Mouse (Mus musculus) CD4-positive helper T cell, adult 2 months (primary cell): ENCODE data around the gene Slc41a1.

ENCODE experiments used
- DNase-seq: peaks from one replicate; pipeline ENCODE4 v3.0.0-alpha.2; 2012; ENCODE audit warnings: low read depth, missing footprints, low spot score

Gene Slc41a1

DNA sequence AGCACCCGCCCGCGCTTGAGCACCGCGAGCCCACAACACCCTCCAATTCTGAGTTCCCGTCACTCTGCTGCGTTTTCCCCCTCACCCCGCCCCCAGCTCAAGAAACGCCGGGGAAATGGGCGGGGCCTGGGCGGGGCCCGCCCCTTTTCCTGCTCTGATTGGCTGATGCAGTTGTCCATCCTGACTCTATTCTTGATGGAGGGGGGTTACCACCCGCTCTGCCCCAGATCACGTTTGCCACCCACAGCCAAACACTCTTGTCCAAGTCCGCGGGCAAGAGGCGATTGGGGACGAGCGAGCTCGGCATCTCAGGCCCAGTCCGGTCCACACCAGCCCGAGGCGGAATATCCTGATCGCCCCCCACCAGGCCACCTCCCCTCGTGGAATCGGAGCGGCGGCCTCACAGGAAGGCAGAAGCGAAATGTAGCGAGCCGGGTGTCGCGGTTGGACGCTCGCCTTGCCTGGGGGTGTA is 530 bp downstream of the Slc41a1 start:
- DNase-seq = peak; percentile 96

DNA sequence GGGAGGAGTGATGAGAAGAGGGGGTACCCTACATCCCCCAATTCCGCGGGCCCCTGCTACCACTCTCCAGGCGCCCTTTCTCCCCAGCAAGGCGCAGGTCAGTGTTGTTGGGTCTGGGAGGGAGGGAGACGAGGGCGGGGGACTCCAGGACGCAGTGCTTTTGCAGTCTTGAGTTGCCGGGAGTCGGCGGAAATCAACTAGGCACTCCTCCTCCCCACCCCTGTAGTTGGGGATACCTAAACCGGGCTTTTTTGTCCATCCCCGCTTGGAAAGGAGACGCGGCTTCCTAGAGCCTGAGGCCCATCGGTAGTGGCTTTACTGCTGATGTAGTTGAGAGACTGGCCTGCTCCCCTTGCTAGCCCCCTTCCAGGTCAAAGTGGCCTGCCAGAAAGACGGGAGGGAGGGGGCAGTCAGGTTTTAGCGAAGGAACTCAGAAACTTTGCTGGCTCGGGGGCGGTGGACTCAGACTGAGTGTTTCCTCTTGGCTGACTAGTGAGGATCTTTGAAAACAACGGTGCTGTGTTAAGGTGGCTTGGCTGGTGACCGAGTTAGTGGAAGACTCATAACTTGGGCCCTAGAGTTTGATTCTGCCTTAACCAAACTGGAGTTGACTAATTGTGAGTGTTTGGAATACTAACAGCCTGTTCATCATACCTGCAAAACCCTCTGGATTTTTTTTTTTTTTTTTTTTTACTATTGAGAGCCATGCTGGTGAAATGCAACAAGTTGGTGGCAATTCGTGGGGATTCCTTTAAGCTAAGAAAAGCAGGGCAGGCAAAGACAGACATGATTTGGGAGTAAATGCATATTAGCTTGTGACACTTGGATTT is 1.2 kb downstream of the Slc41a1 start:
- no peak for DNase-seq

DNA sequence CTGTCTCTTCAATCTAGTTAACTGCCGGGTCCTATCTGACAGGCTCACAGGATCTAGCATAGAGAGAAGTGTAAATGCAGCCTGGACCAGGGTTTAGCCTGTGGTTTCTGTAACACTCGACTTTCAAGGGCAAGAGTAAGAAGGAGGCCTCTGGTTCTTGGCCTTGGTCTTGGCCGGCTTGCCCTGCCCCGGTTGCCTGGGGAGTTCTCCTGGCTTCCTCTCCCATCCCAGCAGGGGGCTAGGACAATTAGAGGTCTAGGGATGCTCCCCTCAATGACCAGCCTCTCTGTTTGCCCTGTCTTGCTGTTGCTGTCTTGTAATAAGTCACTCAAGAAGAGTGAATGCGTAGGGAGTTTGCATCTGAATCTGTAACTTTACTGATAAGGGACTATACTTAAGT is 2.0 kb downstream of the Slc41a1 start:
- DNase-seq = no peak

DNA sequence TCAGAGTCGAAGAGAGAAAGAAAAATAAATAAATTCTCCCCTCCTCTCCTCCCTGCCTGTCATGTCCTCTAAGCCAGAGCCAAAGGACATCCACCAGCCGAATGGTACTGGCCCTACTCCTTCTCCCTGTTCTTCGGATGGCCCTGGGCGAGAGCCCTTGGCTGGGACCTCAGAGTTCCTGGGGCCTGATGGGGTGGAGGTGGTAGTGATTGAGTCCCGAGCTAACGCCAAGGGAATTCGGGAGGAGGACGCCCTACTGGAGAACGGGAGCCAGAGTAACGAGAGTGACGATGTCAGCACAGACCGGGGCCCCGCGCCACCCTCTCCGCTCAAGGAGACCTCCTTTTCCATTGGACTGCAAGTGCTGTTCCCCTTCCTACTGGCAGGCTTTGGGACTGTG is 3.3 kb downstream of the Slc41a1 start:
- DNase-seq = no peak

DNA sequence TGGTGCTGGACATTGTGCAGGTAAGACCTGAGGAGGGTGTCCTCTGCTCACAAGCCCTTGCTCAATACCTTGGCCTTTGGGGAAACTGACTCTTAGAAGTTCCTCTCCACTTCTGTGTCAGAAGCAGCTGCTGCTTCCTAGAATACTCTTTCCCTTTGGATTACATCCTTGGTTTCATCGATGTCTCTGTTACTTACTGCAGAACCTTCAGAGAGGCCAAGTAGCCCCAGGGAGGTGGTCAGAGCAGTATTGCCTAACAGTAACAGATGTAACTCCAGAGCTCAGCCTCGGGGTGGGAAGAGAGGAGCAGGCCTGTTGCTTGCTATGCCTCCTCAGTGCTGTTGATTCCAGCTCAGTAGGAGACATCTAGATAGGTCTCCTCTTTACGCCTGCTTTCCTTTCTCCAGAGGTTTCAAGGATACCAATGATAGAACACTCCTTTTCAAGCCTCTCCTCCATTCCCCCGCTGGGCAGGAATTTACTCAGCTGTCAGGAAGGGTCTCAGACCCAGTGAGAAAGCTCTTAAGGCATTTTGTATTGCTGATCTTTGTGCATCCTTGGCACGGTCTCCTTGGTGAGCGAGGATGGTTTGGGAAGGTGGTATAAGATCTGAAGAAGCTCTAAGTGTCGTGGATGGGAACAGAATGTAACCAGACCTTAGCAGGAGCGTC is 3.8 kb downstream of the Slc41a1 start:
- DNase-seq = no peak

DNA sequence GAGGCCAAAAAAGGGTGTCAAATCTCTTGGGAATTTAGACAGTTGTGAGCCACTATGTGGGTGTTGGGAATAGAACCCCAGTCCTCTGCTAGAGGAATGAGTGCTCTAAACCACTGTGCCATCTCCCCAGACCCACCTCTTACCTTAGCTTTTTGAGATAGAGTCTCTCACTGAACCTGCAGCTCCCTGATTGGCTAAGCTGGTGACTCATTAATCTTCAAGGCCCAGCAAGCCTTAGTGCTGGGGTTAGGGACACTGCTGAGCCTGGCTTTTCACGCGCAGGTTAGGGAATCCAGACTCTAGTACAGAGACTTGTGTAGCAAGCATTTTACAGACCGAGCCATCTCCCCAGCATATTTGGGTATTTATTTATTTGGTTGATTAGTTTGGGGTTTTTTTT is 9.7 kb downstream of the Slc41a1 start:
- no peak for DNase-seq

DNA sequence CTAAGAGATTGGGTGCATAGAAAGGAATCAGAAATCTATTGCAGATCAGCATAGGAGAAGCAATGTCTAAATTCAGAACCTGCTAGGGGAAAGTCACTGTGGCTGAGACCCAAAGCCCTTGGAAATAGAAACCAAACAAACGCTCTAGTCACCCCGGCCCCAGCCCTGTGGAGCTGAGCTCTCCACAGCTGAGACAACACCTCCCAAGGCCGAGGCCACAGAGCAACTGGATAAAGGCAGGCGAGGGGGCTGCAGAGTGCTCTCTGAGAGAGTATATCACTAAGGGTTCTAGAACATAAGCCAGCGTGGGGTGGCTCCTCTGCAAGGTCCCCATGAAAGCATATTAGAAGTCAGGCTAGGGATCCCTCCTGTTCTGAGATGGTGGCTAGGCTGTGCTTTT is 11.2 kb downstream of the Slc41a1 start:
- no peak for DNase-seq

DNA sequence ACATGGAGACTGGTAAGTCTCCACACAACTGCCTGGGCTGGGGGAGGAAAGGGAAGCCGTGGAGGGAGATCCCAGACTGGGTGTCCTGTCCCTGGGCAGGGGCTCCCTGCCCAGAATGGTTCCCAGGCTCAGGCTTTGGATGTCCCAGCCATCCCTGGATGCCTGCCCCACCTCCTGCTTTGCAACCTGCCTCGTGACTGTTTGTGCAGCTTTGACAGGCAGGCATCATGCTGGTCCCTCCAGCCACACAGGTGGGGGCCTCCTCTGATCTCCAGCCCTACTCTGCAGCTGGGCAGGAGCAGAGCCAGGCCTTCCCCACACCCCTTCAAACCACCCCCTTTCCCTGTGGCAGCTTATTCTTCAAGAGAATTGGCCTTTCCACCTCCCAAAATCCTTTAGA is 12.0 kb downstream of the Slc41a1 start:
- DNase-seq = no peak

DNA sequence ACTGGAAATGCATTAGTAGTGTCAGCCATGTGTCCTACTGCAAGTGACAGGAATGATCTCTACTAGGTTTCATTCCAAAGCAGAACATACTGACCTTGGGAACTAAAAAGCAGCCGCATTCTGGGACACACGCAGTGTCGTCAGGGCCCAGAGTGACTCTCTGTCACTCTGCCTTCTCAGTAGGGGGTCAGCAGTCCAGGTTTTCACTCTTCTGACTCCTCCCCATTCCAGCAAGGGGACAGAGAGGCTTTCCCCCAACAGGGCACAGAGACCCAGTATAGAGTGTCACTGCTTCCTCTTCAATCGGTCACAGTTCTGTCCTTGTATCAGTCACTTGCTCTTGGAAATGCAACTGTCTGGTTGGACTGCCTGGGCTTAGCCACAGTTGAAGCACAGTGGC is 14.9 kb downstream of the Slc41a1 start:
- DNase-seq = no peak

DNA sequence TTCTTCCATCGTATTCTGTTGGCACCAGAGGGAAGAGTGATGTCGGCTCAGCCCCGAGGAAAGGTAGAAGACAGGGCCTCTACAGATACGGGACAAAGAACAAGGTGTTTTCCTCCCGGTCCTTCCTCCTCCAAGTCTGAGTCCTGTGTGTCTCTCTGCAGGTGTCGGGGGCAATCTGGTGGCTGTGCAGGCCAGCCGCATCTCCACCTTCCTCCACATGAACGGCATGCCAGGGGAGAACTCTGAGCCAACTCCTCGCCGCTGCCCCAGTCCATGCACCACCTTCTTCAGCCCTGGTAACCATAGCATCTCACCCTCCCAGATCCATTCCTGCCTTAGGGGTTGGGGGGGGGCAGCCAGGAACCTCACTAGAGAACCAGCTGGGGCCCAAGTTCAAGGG is 16.5 kb downstream of the Slc41a1 start:
- no peak for DNase-seq

DNA sequence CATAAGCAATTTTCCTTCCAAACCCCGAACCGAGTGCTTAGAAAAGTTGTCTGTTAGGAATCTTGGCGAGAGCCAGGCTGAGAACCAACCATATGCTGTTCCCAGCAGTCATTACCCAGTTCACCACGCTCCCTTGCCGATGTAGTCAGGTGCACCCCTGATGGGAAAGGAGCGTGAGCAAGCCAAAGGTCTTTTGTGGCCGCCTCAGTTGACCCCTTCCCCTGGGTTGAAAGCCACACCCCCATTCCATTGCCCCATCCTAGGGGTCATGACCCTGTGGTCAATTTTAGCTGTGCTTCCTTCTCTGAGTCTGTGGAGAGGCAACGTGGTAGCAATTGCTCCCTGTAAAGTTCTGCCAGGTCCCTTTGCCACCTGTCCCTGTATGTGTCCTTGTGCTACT is 17.6 kb downstream of the Slc41a1 start:
- no peak for DNase-seq

DNA sequence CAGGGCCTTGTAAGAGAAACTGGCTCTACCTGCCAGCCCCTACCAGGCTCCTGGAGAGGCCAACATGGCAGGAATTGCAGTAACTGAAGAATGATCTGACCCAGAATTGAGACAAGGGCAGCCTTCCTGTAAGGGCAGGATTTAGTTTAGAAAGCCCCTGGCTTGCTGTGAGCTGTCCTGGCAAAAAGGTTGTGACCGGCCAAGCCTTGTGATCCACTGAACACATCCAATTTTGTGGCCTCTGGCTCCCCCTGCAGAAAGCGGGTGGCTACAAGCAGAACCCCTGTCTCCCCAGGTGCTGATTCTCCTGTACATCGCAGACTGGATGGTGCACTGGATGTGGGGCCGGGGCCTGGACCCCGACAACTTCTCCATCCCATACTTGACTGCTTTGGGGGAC is 19.0 kb downstream of the Slc41a1 start:
- DNase-seq = peak; percentile 43

DNA sequence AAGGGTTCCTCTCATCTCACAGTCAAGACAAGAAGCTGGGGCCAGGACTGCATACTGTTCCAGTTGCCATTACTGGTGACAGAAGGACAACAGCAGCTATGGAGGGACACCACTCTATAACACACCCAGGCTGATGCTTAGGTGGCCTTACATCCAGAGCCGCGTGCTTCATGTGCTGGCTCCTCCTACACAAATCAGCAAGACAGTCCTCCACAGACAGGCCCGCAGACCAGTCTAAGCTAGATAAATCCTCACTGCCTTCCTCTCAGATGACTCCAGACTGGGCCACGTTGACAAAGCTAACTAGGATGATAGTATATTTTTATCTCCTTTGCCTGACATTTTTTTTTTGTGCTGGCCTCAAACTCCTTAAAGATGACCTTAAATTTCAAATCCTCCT is 34.5 kb downstream of the Slc41a1 start:
- DNase-seq = no peak

DNA sequence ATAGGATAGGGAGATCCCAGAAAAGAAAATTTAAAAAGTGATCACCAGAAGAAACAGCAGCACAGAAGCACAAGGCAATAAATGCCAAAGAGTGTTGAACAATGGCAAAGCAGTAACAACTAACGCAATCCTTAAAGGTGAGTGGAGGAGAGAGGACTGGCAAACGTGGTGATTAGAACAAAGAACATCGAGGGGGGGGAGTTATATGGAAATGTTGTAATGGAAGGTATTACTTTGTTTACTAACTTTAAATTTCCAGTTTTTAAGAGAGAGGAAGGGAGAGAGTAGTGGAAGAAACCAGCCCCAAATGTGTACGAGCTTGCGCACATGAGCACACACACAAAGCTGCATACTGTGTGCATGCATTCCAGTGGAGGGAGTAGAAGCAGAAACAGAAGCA is 38.3 kb downstream of the Slc41a1 start:
- DNase-seq = no peak

DNA sequence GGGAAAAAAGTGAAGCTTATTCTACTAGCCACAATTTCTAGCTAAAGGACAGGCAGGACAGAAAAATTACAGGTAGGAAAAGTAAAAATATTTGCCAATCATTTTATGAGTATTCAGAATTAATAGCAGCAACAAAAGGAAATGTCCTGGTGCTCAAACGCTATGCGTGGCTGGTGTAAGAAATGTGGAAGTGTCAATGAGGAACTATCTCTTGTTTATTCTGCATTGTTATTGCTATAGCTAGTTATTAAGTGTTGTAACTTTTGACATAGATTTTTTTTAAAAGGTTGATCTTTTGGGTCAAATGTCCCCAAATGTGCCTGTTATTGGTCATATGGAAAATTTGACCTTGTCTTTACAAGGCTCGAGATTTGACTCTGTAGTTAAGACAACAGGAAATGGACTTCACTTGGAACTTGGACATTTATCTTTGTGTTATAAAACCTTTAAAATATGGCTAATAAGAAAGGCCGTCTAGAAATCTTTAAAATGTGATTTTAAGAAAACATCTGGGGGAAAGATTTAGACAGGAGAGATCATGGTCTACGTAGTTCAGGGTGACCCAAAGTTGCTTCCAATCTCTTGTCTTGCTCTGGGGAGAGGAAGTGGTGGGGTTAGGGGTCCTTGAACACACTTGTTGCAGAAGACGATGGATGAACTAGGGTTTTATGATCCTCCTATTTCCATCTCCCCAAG is 39.2 kb downstream of the Slc41a1 start:
- no peak for DNase-seq

DNA sequence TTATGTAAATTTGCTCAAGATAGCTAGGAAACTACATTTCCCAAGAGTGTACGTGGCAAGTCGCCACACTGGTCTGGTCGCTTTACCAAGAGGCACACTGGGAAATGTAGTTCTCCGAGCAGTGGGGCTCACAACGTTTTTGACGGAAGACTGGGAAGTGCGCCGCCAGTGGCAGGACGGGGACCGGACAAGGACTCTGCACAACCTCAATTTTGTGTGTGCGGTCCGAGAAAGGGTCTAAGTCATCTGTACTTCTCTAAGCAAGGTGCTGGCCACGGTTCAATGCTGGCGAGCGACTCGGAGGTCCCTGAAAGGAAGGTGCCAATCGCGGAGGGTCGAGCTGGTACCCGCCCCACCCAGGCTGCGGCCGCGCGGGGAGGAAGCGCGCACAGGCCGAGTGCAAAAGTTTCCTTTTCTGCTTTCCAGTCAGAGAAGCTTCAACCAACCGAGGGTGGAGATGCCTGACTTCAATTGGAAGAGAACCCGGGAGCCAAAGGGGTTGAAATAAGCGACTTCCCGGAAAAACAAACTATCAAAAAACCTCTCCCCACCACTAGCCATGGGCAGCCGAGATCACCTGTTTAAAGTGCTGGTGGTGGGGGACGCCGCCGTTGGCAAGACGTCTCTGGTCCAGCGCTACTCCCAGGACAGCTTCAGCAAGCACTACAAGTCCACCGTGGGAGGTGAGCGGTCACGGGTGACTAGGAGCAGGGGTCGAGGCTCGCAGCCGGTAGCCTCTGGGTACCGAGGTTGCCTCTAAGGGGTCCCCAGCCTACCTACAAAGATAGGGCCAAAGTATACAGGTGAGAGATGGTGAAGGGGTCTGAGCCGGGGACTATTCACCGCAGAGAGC is 40.0 kb downstream of the Slc41a1 start, which contains the start of gene Rab29:
TSS of gene Rab29 (plus strand) at position 132 of the 853 bp plus-strand sequence.
- peak; percentile 93 for DNase-seq

DNA sequence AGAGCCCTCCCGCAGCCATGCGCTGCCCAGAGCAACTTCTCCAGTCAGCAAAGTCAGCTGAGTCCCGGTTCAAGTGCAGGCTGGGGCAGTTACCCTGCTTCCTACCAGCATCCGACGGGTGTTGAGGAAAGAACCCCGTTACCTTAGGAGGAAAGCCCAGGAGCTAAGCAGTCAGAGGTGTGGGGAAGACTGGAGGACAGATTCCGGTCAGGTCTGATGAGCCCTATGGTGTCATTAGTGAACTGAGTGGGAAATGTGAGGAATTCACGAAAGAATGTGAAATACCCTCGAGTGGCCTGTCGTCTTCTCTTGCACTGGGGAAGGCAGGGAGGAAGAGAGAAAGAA is 40.6 kb downstream of the Slc41a1 start:
- no peak for DNase-seq

DNA sequence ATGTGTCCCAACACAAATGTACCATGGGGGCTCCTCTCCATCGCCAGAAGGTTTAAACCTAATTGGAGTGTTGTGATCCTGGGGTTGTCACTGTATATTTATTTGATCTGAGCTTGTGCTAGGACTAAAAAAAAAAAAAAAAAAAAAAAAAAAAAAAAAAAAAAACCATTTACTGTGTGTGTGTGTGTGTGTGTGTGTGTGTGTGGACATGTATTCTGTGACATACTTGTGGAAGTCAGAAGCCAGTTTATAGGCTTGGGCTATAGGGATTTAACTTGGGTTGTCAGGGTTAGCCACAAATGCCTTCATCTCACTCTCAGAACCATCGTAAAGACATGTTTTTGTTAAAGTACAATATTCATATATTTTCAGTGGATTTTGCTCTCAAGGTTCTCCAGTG is 42.3 kb downstream of the Slc41a1 start:
- no peak for DNase-seq

DNA sequence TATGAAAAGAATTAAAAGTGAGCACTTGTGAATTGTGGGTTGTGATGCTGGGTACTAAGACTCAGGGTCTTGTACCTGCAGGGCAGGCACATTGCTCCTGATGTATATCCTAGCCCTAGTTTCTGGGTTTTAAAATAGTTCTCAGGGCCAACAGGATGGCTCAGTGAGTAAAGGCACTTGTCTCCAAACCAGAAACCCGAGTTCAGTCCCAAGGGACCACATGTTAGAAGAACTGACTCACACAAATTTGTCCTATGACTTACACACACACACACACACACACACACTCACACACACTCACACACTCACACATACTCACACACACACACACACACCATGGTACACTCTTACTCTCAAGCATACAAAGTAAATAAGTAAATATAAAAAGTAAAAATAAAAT is 45.6 kb downstream of the Slc41a1 start:
- DNase-seq = no peak

DNA sequence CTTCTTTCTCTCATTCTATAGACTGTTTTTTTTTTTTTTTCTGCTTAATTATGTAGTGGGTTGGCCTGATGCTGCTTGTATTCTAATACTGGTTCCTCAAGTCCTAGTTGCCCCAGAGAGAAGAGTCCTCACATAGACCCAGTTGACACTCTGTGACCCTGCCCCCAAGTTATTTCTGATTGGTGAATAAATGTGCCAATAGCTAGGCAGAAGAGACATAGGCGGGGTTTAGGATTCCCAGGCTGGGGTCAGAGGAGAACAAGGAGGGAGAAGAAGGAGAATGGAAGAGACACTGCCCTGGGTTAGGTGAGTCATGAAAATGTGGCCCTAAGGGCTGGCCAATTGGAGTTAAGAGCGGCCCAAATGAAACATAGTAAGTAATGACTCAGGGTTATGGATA is 52.5 kb downstream of the Slc41a1 start:
- no peak for DNase-seq

DNA sequence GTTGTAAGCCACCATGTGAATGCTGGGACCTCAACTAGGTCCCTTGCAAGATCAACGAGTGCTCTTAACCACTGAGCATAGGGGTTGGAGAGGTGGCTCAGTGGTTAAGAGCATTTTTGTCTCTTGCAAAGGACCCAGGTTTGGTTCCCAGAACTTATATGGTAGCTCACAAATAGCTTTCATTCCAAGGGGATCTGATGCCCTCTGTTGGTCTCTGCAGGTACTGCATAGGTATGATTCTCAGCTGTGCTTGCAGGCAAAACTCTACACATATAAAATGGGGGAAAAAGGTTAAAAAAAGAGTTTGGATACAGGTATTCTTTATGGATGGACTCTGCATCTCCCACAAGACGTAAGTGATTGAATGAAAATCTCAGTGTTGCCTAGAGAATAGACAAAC is 55.5 kb downstream of the Slc41a1 start:
- peak; percentile 35 for DNase-seq

DNA sequence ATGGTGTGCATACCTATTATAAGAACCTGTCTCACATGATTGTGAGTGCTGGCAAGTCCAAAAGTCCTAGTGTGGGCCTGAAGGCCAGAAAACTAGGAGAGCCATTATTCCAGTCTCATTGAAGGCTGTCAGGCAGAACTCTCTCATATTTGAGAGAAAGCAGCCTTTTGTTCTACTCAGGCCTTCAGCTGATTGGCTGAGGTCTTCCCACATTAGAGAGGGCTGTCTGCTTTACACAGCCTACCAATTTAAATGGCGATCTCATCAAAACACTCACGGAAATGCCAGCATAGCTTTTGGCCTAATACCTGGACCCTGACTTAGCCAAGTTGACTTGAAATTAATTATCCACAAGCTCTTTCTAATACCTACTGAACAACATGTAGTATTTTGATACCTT is 58.9 kb downstream of the Slc41a1 start:
- no peak for DNase-seq
